Mouse (Mus musculus) heart, postnatal 0 days (tissue): ENCODE measurements around the gene Usf2. TPM values are rescaled to one million over a fixed set of nuclear protein-coding genes. Genes with fewer than 3 reads are reported as not detected.
A peak's percentile ranks its signal among the peaks of the same experiment; 100 is the strongest.

Experiments used
- ATAC-seq: fragments of 200-750 bp; cut with Nextera tagmentation; 2 replicates; pipeline ENCODE4 v1.8.0; 2017; ENCODE audit warnings: low read depth, moderate number of reproducible peaks, moderate library complexity; ENCODE audit not compliant: insufficient read depth
- DNase-seq: peaks from one replicate; pipeline ENCODE4 v3.0.0-alpha.2; 2016; ENCODE audit warnings: low spot score
- H3K27ac ChIP-seq: fragments of 300-500 bp; sonication (generic); 2 replicates; pipeline ENCODE4 v1.5.1; 2014; ENCODE audit warnings: low read depth, mild to moderate bottlenecking
- H3K27me3 ChIP-seq: fragments of 300-500 bp; sonication (generic); 2 replicates; pipeline ENCODE4 v1.6.1; 2014; ENCODE audit warnings: low read length, mixed read lengths; ENCODE audit not compliant: control insufficient read depth, insufficient read depth
- H3K36me3 ChIP-seq: fragments of 300-500 bp; sonication (generic); replicated peaks from 2 replicates; pipeline ENCODE4 v1.6.1; 2014; ENCODE audit warnings: low read length, mixed read lengths; ENCODE audit not compliant: control insufficient read depth, insufficient read depth
- H3K4me1 ChIP-seq: fragments of 300-500 bp; sonication (generic); 2 replicates; pipeline ENCODE4 v1.6.1; 2014; ENCODE audit warnings: antibody characterized with exemption; ENCODE audit not compliant: control insufficient read depth, insufficient read depth
- H3K4me2 ChIP-seq: fragments of 300-500 bp; sonication (generic); 2 replicates; pipeline ENCODE4 v1.6.1; 2014; ENCODE audit warnings: low read depth, mild to moderate bottlenecking, low read length, moderate library complexity
- H3K4me3 ChIP-seq: fragments of 300-500 bp; sonication (generic); 2 replicates; pipeline ENCODE4 v1.5.1; 2014; ENCODE audit warnings: low read depth, low read length
- H3K9ac ChIP-seq: fragments of 300-500 bp; sonication (generic); replicated peaks from 2 replicates; pipeline ENCODE4 v1.6.1; 2014; ENCODE audit warnings: low read depth, low read length, mixed read lengths
- H3K9me3 ChIP-seq: fragments of 300-500 bp; sonication (generic); replicated peaks from 2 replicates; pipeline ENCODE4 v1.6.1; 2016; ENCODE audit warnings: low read length; ENCODE audit not compliant: control insufficient read depth
- CTCF ChIP-seq: IDR thresholded peaks from 2 replicates; pipeline ENCODE4 v1.5.1; 2016; ENCODE audit warnings: antibody characterized with exemption, control low read depth, low read depth
- EP300 ChIP-seq: IDR thresholded peaks from 2 replicates; pipeline ENCODE4 v1.6.1; 2016; ENCODE audit warnings: antibody characterized with exemption, low read depth
- WGBS: fragments of 180-500 bp; shearing (Covaris S2); extraction: QIAGEN DNeasy Blood & Tissue Kit; methylation state at CpG from one replicate; pipeline ENCODE4 v1.1.7; 2014; 5-methylcytosine and 5-hydroxymethylcytosine counted together
- polyA plus RNA-seq: library from polyadenylated mRNA; unstranded; fragments of >200 nt; fragmentation: Nextera tagmentation; extraction: Ambion mirVana; gene quantifications from 2 replicates; pipeline ENCODE4 v1.2.1, GENCODE M21; 2015
- total RNA-seq: library from RNA; depleted of rRNA; stranded (reverse); fragments of >200 nt; gene quantifications from 2 replicates; pipeline ENCODE4 v1.2.3, GENCODE M21; 2014; ENCODE audit warnings: low replicate concordance

Gene Usf2
- total and polyA plus RNA-seq, 2 experiments from 2014 or later = 16.7 to 101 TPM

- Histone ChIP-seq H3K27me3 (peaks cover 15% of the 10 kb centered on the region), H3K4me1 (no peaks in the 10 kb centered on the region; the same call in 1 of the 2 replicates), H3K36me3 (no peaks in the 10 kb centered on the region), H3K9me3 (no peaks in the 10 kb centered on the region), H3K9ac (no peak within 1 kb of the TSS), H3K4me2 (peak within 1 kb of the TSS; percentile 54), H3K4me3 (peak within 1 kb of the TSS; percentile 46), H3K27ac (no peak within 1 kb of the TSS)
- DNase-seq (no peak), ATAC-seq (no peak)
- TF ChIP-seq CTCF = no peak
- TF ChIP-seq EP300 = no peak
- under 1% methylated on average over 19 of the region's 19 CpGs for WGBS
Observed at GRCm38 (mm10) chr7:30973251-30973500, 16.6 kb upstream of the Usf2 start, which contains the start of gene Lsr. Gene Lsr (minus strand): TSS chr7:30973464.

GRCm38 (mm10) chr7:30972426-30973250 is 16.0 kb upstream of the Usf2 start:
- WGBS = 10% methylated on average over 41 of the region's 41 CpGs
- Histone ChIP-seq H3K9ac (no peak overlapping the region), H3K4me2 (peak overlapping the region; percentile 54), H3K36me3 (no peaks in the 10 kb centered on the region), H3K4me3 (peak overlapping the region; percentile 46), H3K27ac (no peak overlapping the region), H3K27me3 (peaks cover 15% of the 10 kb centered on the region), H3K9me3 (no peaks in the 10 kb centered on the region), H3K4me1 (no peaks in the 10 kb centered on the region; the same call in 1 of the 2 replicates)
- no peak for TF ChIP-seq CTCF
- no peak for TF ChIP-seq EP300
- DNase-seq (no peak), ATAC-seq (no peak)

GRCm38 (mm10) chr7:30971901-30972300 is 15.3 kb upstream of the Usf2 start:
- 85% methylated on average over 15 of the region's 15 CpGs for WGBS
- no peak overlapping the region for H3K9ac ChIP-seq
- H3K4me1 ChIP-seq = no peaks in the 10 kb centered on the region; the same call in 1 of the 2 replicates
- H3K27me3 ChIP-seq = peaks cover 15% of the 10 kb centered on the region
- no peak overlapping the region for H3K4me2 ChIP-seq
- ATAC-seq (no peak), DNase-seq (no peak)
- no peak overlapping the region for H3K27ac ChIP-seq
- H3K36me3 ChIP-seq = no peaks in the 10 kb centered on the region
- no peaks in the 10 kb centered on the region for H3K9me3 ChIP-seq
- no peak overlapping the region for H3K4me3 ChIP-seq
- TF ChIP-seq CTCF (no peak), EP300 (no peak)

GRCm38 (mm10) chr7:30969174-30969573 is 12.6 kb upstream of the Usf2 start:
- Histone ChIP-seq H3K27ac (no peak overlapping the region), H3K9me3 (no peaks in the 10 kb centered on the region), H3K4me2 (no peak overlapping the region), H3K4me1 (peaks cover 3% of the 10 kb centered on the region), H3K36me3 (no peaks in the 10 kb centered on the region), H3K4me3 (no peak overlapping the region), H3K9ac (no peak overlapping the region), H3K27me3 (peaks cover 15% of the 10 kb centered on the region)
- 69% methylated on average over 4 of the region's 4 CpGs for WGBS
- peak; percentile 59 for ATAC-seq
- peak; percentile 34 for DNase-seq
- no peak for TF ChIP-seq EP300
- no peak for TF ChIP-seq CTCF

- no peaks in the 10 kb centered on the region for H3K9me3 ChIP-seq
- WGBS = 77% methylated on average over 8 of the region's 8 CpGs
- ATAC-seq (no peak), DNase-seq (no peak)
- H3K4me1 ChIP-seq = peaks cover 8% of the 10 kb centered on the region
- no peak overlapping the region for H3K4me3 ChIP-seq
- H3K27ac ChIP-seq = no peak overlapping the region
- H3K27me3 ChIP-seq = peaks cover 14% of the 10 kb centered on the region
- H3K36me3 ChIP-seq = no peaks in the 10 kb centered on the region
- TF ChIP-seq CTCF = no peak
- TF ChIP-seq EP300 = no peak
- no peak overlapping the region for H3K4me2 ChIP-seq
- H3K9ac ChIP-seq = no peak overlapping the region
Observed at GRCm38 (mm10) chr7:30968611-30969010, 12.0 kb upstream of the Usf2 start.

GRCm38 (mm10) chr7:30966657-30967056 is 10.1 kb upstream of the Usf2 start:
- no peak for ATAC-seq
- DNase-seq = no peak
- TF ChIP-seq EP300 (no peak), CTCF (no peak)
- Histone ChIP-seq H3K4me2 (no peak overlapping the region), H3K36me3 (no peaks in the 10 kb centered on the region), H3K4me1 (peaks cover 14% of the 10 kb centered on the region), H3K4me3 (no peak overlapping the region), H3K9ac (no peak overlapping the region), H3K9me3 (no peaks in the 10 kb centered on the region), H3K27me3 (no peaks in the 10 kb centered on the region), H3K27ac (no peak overlapping the region)
- 83% methylated on average over 3 of the region's 3 CpGs for WGBS
